Mouse (Mus musculus): ENCODE measurements around the gene Pam. TPM values are rescaled to one million over a fixed set of nuclear protein-coding genes. Genes with fewer than 3 reads are reported as not detected.

Gene Pam
- polyA plus RNA-seq, 1 experiment from 2014 or later: 55.7 TPM

GRCm38 (mm10) chr1:98053447-98053846, 42.0 kb downstream of the Pam start:
- no peaks in the 10 kb centered on the region for H3K27me3 ChIP-seq
- no peak for ATAC-seq (ENCODE audit: insufficient number of reproducible peaks, low FRiP score, low TSS enrichment, low read depth)
- H3K36me3 ChIP-seq: no peaks in the 10 kb centered on the region
- H3K27ac ChIP-seq: no peak overlapping the region
- no peaks in the 10 kb centered on the region for H3K9me3 ChIP-seq
- H3K4me3 ChIP-seq: no peak overlapping the region
- no peak overlapping the region for H3K9ac ChIP-seq
- H3K4me2 ChIP-seq: no peak overlapping the region
- H3K4me1 ChIP-seq: no peaks in the 10 kb centered on the region
- 85% methylated on average over 2 of the region's 2 CpGs for WGBS

- Histone ChIP-seq H3K36me3 (no peaks in the 10 kb centered on the region), H3K4me1 (peaks cover 2% of the 10 kb centered on the region; the same call in 1 of the 2 replicates)
Measured at GRCm38 (mm10) chr1:98052775-98053174, 42.7 kb downstream of the Pam start.

GRCm38 (mm10) chr1:98051039-98051438, 44.4 kb downstream of the Pam start:
- WGBS: 38% methylated on average over 3 of the region's 3 CpGs
- Histone ChIP-seq H3K4me2 (no peak overlapping the region), H3K27me3 (no peaks in the 10 kb centered on the region), H3K9me3 (no peaks in the 10 kb centered on the region), H3K9ac (no peak overlapping the region), H3K27ac (no peak overlapping the region), H3K4me3 (no peak overlapping the region), H3K4me1 (peaks cover 4% of the 10 kb centered on the region; the same call in 1 of the 2 replicates), H3K36me3 (no peaks in the 10 kb centered on the region)
- no peak for ATAC-seq (ENCODE audit: insufficient number of reproducible peaks, low FRiP score, low TSS enrichment, low read depth)

More at GRCm38 (mm10) chr1:98052775-98053174, 42.7 kb downstream of the Pam start:
- ATAC-seq (ENCODE audit: insufficient number of reproducible peaks, low FRiP score, low TSS enrichment, low read depth): no peak
- no peak overlapping the region for H3K9ac ChIP-seq
- H3K27ac ChIP-seq: no peak overlapping the region
- no peaks in the 10 kb centered on the region for H3K9me3 ChIP-seq
- no peak overlapping the region for H3K4me3 ChIP-seq
- H3K4me2 ChIP-seq: no peak overlapping the region
- H3K27me3 ChIP-seq: no peaks in the 10 kb centered on the region
- WGBS: 88% methylated on average over 4 of the region's 4 CpGs

GRCm38 (mm10) chr1:98049756-98050155, 45.7 kb downstream of the Pam start:
- Histone ChIP-seq H3K27me3 (no peaks in the 10 kb centered on the region), H3K9me3 (no peaks in the 10 kb centered on the region), H3K4me1 (peaks cover 4% of the 10 kb centered on the region; the same call in 1 of the 2 replicates), H3K4me3 (no peak overlapping the region), H3K9ac (no peak overlapping the region), H3K36me3 (no peaks in the 10 kb centered on the region), H3K4me2 (no peak overlapping the region), H3K27ac (no peak overlapping the region)
- ATAC-seq (ENCODE audit: insufficient number of reproducible peaks, low FRiP score, low TSS enrichment, low read depth): no peak
- 88% methylated on average over 7 of the region's 7 CpGs for WGBS

- Histone ChIP-seq H3K27ac (no peak overlapping the region), H3K4me1 (peaks cover 4% of the 10 kb centered on the region; the same call in 1 of the 2 replicates), H3K36me3 (no peaks in the 10 kb centered on the region), H3K4me2 (no peak overlapping the region), H3K4me3 (no peak overlapping the region), H3K9me3 (no peaks in the 10 kb centered on the region), H3K9ac (no peak overlapping the region), H3K27me3 (no peaks in the 10 kb centered on the region)
- no peak for ATAC-seq (ENCODE audit: insufficient number of reproducible peaks, low FRiP score, low TSS enrichment, low read depth)
- 24% methylated on average over 5 of the region's 5 CpGs for WGBS
Measured at GRCm38 (mm10) chr1:98048218-98048801, 47.1 kb downstream of the Pam start.

- Histone ChIP-seq H3K27me3 (no peaks in the 10 kb centered on the region), H3K4me1 (peaks cover 4% of the 10 kb centered on the region; the same call in 1 of the 2 replicates), H3K4me3 (no peak overlapping the region), H3K36me3 (no peaks in the 10 kb centered on the region), H3K9me3 (no peaks in the 10 kb centered on the region), H3K4me2 (no peak overlapping the region), H3K27ac (no peak overlapping the region), H3K9ac (no peak overlapping the region)
- 18% methylated on average over 10 of the region's 10 CpGs for WGBS
- ATAC-seq (ENCODE audit: insufficient number of reproducible peaks, low FRiP score, low TSS enrichment, low read depth): no peak
Measured at GRCm38 (mm10) chr1:98047284-98048217, 47.9 kb downstream of the Pam start.

- H3K4me2 ChIP-seq: no peak overlapping the region
- H3K27me3 ChIP-seq: no peaks in the 10 kb centered on the region
- no peak overlapping the region for H3K4me3 ChIP-seq
- no peak overlapping the region for H3K27ac ChIP-seq
- H3K36me3 ChIP-seq: no peaks in the 10 kb centered on the region
- 83% methylated on average over 2 of the region's 2 CpGs for WGBS
- H3K9ac ChIP-seq: no peak overlapping the region
- ATAC-seq (ENCODE audit: insufficient number of reproducible peaks, low FRiP score, low TSS enrichment, low read depth): no peak
- H3K4me1 ChIP-seq: no peaks in the 10 kb centered on the region
- H3K9me3 ChIP-seq: no peaks in the 10 kb centered on the region
Measured at GRCm38 (mm10) chr1:98042425-98042824, 53.0 kb downstream of the Pam start.

GRCm38 (mm10) chr1:98038252-98038651, 57.2 kb downstream of the Pam start:
- ATAC-seq (ENCODE audit: insufficient number of reproducible peaks, low FRiP score, low TSS enrichment, low read depth): no peak
- H3K4me3 ChIP-seq: no peak overlapping the region
- WGBS: 64% methylated on average over 3 of the region's 3 CpGs
- H3K27ac ChIP-seq: no peak overlapping the region
- no peak overlapping the region for H3K9ac ChIP-seq
- no peaks in the 10 kb centered on the region for H3K4me1 ChIP-seq
- no peak overlapping the region for H3K4me2 ChIP-seq
- H3K9me3 ChIP-seq: no peaks in the 10 kb centered on the region
- no peaks in the 10 kb centered on the region for H3K27me3 ChIP-seq
- no peaks in the 10 kb centered on the region for H3K36me3 ChIP-seq

- H3K9me3 ChIP-seq: no peaks in the 10 kb centered on the region
- no peak overlapping the region for H3K4me2 ChIP-seq
- H3K36me3 ChIP-seq: no peaks in the 10 kb centered on the region
- H3K27ac ChIP-seq: no peak overlapping the region
- no peaks in the 10 kb centered on the region for H3K4me1 ChIP-seq
- ATAC-seq (ENCODE audit: insufficient number of reproducible peaks, low FRiP score, low TSS enrichment, low read depth): no peak
- 89% methylated on average over 2 of the region's 2 CpGs for WGBS
- no peaks in the 10 kb centered on the region for H3K27me3 ChIP-seq
- H3K4me3 ChIP-seq: no peak overlapping the region
- no peak overlapping the region for H3K9ac ChIP-seq
Measured at GRCm38 (mm10) chr1:98035736-98036135, 59.7 kb downstream of the Pam start.

GRCm38 (mm10) chr1:98031802-98032201, 63.6 kb downstream of the Pam start:
- Histone ChIP-seq H3K27me3 (no peaks in the 10 kb centered on the region), H3K9ac (no peak overlapping the region), H3K36me3 (no peaks in the 10 kb centered on the region), H3K4me1 (no peaks in the 10 kb centered on the region), H3K4me3 (no peak overlapping the region), H3K9me3 (no peaks in the 10 kb centered on the region), H3K27ac (no peak overlapping the region), H3K4me2 (no peak overlapping the region)
- no peak for ATAC-seq (ENCODE audit: insufficient number of reproducible peaks, low FRiP score, low TSS enrichment, low read depth)
- WGBS: 80% methylated on average over 8 of the region's 8 CpGs

GRCm38 (mm10) chr1:98029025-98029424, 66.4 kb downstream of the Pam start:
- H3K36me3 ChIP-seq: no peaks in the 10 kb centered on the region
- no peaks in the 10 kb centered on the region for H3K9me3 ChIP-seq
- no peak overlapping the region for H3K9ac ChIP-seq
- H3K4me1 ChIP-seq: no peaks in the 10 kb centered on the region
- 77% methylated on average over 5 of the region's 5 CpGs for WGBS
- no peak overlapping the region for H3K4me3 ChIP-seq
- H3K4me2 ChIP-seq: no peak overlapping the region
- ATAC-seq (ENCODE audit: insufficient number of reproducible peaks, low FRiP score, low TSS enrichment, low read depth): no peak
- H3K27ac ChIP-seq: no peak overlapping the region
- no peaks in the 10 kb centered on the region for H3K27me3 ChIP-seq

- no peak overlapping the region for H3K4me2 ChIP-seq
- WGBS: 81% methylated on average over 5 of the region's 5 CpGs
- no peaks in the 10 kb centered on the region for H3K27me3 ChIP-seq
- no peak for ATAC-seq (ENCODE audit: insufficient number of reproducible peaks, low FRiP score, low TSS enrichment, low read depth)
- H3K4me3 ChIP-seq: no peak overlapping the region
- H3K4me1 ChIP-seq: no peaks in the 10 kb centered on the region
- no peaks in the 10 kb centered on the region for H3K36me3 ChIP-seq
- H3K9ac ChIP-seq: no peak overlapping the region
- no peak overlapping the region for H3K27ac ChIP-seq
- H3K9me3 ChIP-seq: no peaks in the 10 kb centered on the region
Measured at GRCm38 (mm10) chr1:98028468-98028867, 67.0 kb downstream of the Pam start.
